Mouse (Mus musculus) bone marrow macrophage, adult 2 months (primary cell): ENCODE results near the gene Trim2.

ENCODE experiments used
- CTCF ChIP-seq: IDR thresholded peaks from 2 replicates; pipeline ENCODE4 v1.5.1; 2012; ENCODE audit warnings: low read depth, mild to moderate bottlenecking, low read length, moderate library complexity
- POLR2A ChIP-seq: IDR thresholded peaks from 2 replicates; pipeline ENCODE4 v1.6.1; 2012; ENCODE audit warnings: mild to moderate bottlenecking, low read depth, low read length, borderline replicate concordance

DNA sequence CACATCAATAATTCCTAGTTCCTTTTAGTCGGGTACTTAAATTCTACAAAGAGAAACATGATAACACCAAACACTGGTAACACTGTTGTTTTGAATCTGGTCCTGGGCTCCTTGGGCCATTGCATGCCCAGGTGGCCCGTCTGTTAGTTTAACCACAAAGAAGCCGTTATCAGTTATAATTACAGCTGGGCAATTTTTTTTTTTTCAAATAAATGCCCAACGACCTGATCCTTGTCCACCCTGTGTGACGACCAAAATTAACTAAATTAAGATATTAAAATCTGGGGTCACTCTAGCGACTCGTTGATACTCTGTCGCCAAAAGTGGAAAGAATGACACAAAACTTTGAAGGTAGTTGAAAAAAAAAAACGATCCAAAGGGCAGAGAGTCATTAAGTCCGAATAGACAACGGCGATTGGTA is 151.9 kb downstream of the Trim2 start:
- TF ChIP-seq CTCF (no peak), POLR2A (no peak)
